Mouse (Mus musculus): ENCODE data around the gene Kif23.

The Kif23 gene

GRCm38 (mm10) chr9:61946623-61947401 lies at the start of gene Kif23:
Gene Kif23 (minus strand): TSS chr9:61946774.
- peak; percentile 98 for DNase-seq (ENCODE audit: low spot score)

- DNase-seq (ENCODE audit: low spot score), result no peak
These were observed 44.6 kb upstream of the Kif23 start for GRCm38 (mm10) chr9:61991158-61991557.

GRCm38 (mm10) chr9:61990738-61991137 lies 44.2 kb upstream of the Kif23 start:
- DNase-seq (ENCODE audit: low spot score), result no peak

GRCm38 (mm10) chr9:61986055-61986454 lies 39.5 kb upstream of the Kif23 start:
- no peak for DNase-seq (ENCODE audit: low spot score)

- peak; percentile 31 for DNase-seq (ENCODE audit: low spot score)
These were observed 38.7 kb upstream of the Kif23 start for GRCm38 (mm10) chr9:61985183-61985863.

GRCm38 (mm10) chr9:61982940-61983620 lies 36.5 kb upstream of the Kif23 start:
- no peak for DNase-seq (ENCODE audit: low spot score)

GRCm38 (mm10) chr9:61981876-61982275 lies 35.3 kb upstream of the Kif23 start:
- no peak for DNase-seq (ENCODE audit: low spot score)

GRCm38 (mm10) chr9:61979983-61980382 lies 33.4 kb upstream of the Kif23 start:
- DNase-seq (ENCODE audit: low spot score), result no peak

GRCm38 (mm10) chr9:61977258-61977945 lies 30.8 kb upstream of the Kif23 start:
- no peak for DNase-seq (ENCODE audit: low spot score)

- DNase-seq (ENCODE audit: low spot score), result no peak
These were observed 25.5 kb upstream of the Kif23 start for GRCm38 (mm10) chr9:61972031-61972430.

- DNase-seq (ENCODE audit: low spot score), result no peak
These were observed 24.5 kb upstream of the Kif23 start for GRCm38 (mm10) chr9:61971045-61971444.

GRCm38 (mm10) chr9:61967357-61967756 lies 20.8 kb upstream of the Kif23 start:
- no peak for DNase-seq (ENCODE audit: low spot score)

- no peak for DNase-seq (ENCODE audit: low spot score)
These were observed 19.4 kb upstream of the Kif23 start for GRCm38 (mm10) chr9:61965987-61966386.

- no peak for DNase-seq (ENCODE audit: low spot score)
These were observed 18.9 kb upstream of the Kif23 start for GRCm38 (mm10) chr9:61965411-61965930.

- DNase-seq (ENCODE audit: low spot score), result no peak
These were observed 16.8 kb upstream of the Kif23 start for GRCm38 (mm10) chr9:61963356-61963755.

GRCm38 (mm10) chr9:61961181-61961580 lies 14.6 kb upstream of the Kif23 start:
- no peak for DNase-seq (ENCODE audit: low spot score)

- DNase-seq (ENCODE audit: low spot score), result no peak
These were observed 14.2 kb upstream of the Kif23 start for GRCm38 (mm10) chr9:61960753-61961152.

GRCm38 (mm10) chr9:61959921-61960569 lies 13.5 kb upstream of the Kif23 start:
- no peak for DNase-seq (ENCODE audit: low spot score)

GRCm38 (mm10) chr9:61954707-61955106 lies 8.1 kb upstream of the Kif23 start:
- DNase-seq (ENCODE audit: low spot score), result no peak

GRCm38 (mm10) chr9:61952241-61952640 lies 5.7 kb upstream of the Kif23 start:
- no peak for DNase-seq (ENCODE audit: low spot score)

Data from spleen, adult 12 weeks (tissue).